Mouse (Mus musculus): ENCODE data around the gene Snrnp200.
"Not testable (repeated sequence)": the region's sequence is repeated elsewhere in the genome, so short reads cannot be mapped to it uniquely, and the experiment has no call there.

Snrnp200 gene

DNA sequence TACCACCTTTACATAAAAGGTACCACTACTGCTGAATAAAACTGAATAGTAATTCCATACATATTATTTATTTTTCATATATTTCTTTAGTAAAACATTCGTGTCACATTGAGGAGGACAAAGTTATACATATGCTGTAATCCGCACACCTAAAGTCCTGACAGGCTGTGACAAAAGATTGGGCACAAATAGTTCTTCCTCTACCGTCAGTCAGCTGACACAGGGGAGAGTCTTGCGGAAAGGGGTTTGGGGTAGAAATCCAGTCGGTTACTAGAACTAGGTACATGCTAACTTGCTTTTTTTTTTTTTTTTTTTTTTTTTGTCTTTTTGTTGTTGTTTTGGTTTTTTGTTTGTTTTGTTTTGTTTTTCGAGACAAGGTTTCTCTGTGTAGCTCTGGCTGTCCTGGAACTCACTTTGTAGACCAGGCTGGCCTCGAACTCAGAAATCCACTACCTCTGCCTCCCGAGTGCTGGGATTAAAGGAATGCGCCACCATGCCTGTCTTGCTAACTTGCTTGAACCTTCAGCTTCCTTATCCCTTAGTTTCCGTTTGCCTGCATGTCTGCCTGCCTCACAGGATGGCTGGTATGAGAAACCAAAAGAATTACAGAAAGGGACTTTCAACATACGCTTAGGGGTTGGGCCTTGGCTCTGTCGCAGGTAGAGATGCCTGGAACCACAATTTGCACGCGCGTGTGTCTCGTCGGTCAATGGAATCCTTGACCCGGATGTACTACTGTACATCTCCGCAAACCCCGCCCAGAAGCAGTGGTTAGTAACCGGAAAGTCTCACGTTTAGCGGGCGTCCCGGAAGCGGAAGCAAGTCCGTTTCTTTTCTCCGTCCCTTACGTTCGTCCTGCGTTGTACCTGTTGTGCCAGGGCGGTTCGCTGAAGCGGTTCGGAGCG lies at the start of gene Snrnp200, which contains the start of gene 1810024B03Rik:
Gene Snrnp200, plus strand, starts transcription at position 840 of the 905 bp plus-strand sequence.
Gene 1810024B03Rik, minus strand, starts transcription at position 734 of the 905 bp plus-strand sequence.
- peak; percentile 81 for DNase-seq (ENCODE audit: low spot score)

DNA sequence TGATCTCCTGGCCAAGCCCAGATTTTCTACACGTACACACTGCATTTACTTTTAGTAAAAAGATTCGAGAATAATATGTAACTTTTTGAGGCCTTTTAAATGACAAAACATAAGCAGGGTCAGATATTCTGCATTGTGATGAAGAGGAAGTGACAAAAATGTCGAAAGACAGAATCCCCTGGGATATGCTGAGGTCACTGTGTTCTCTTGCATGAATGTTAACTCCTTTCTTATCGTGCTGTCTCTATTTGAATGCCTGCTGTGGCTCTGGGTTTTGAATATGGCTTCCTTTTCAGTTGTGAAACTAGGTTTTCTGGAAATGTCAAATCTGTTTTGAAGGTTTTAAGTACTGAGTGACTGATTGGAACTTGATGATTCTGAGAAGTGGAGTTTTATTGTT lies 42.5 kb upstream of the Snrnp200 start:
- DNase-seq (ENCODE audit: low spot score) = no peak

DNA sequence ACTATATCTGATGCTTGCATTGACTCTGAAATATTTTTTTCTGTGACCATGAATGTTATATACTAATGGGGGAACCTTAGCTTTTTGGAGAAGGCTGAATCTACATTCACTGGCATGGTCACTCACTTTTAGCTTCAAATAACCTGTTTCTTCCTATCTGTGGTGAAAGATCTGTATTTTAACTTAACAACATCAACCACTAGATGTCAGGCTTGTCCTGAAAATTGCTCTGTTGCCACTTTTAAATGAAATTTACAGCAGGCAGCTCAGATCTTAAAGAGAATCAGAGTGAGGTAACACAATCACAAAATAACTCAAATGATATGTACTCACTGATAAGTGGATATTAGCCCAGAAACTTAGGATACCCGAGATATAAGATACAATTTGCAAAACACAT lies 41.9 kb upstream of the Snrnp200 start:
- not testable (repeated sequence) for DNase-seq (ENCODE audit: low spot score)

DNA sequence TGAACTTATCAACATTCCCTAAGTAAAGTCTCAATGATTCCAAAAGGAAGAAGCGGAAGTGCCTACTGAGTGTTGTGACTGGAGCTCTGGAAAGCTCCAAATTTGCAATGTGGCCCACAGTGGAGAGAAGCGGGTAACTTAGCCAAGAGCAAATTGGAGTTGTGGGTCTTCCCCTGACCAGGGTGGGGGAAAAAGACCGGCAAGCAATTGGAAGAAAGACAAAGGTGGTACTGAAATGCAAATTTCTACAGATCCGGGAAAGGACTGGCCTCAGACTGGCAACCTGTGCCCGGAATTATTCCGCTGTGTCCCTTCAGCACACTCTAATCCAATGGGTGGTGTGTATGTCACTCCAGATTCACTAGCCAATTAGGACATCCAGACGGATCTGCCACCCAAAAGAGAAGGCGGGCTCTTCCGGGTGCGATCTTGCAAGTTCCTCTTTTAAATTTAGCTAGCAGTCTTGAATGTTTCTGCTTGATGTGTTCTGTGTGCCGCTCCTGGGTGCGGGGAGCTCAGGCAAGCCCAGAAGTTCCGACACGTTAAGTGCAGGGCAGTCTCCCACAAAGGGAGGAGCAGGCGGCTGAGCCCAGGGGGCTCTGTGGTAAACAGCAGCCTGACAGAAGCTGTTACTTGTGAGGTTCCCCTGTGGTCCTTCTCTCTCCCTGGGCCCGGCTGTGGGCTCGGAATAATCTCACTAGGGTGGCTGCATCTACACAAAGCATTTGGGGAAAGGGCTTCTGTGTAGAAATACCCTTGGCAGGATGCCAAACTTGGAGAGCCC lies 25.4 kb upstream of the Snrnp200 start:
- peak; percentile 47 for DNase-seq (ENCODE audit: low spot score)

DNA sequence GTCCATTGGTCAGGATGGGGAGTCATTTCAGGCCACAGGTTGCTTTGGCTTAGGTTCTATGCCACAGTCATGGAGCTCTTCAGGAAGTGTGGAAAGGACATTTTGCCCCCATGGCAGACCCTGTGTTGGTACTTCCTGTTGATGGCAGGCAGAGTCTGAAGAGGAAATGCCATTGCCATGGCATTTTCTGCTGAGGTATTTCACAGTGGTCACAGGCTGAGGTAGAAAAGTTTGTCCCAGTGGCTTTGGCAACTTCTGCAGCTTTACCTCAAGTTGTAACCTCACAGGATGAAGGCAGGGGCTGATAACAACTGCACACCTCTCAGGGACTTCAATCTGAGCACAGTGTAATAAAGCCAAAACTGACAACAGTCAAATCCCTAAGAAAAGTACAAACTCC lies 18.6 kb upstream of the Snrnp200 start:
- no peak for DNase-seq (ENCODE audit: low spot score)

DNA sequence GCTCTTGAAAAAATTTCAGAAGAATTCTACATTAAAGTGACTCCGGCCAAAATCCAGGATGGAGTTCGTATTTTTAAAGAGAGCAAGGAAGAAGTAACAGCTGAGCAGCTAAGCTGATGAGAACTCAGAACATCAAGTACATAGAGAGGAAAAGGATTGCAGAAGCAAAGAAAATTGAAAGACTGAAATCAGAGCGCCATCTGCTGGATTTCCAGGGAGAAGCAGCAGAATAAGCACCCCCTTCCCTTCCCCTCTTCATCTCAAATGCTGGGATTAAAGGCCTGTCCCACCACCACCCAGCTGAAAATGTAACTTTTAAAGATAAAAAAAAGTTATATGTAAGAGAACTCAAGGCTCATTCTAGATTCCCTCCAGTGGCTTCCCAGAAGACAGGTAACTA lies 3.3 kb upstream of the Snrnp200 start:
- peak; percentile 29 for DNase-seq (ENCODE audit: low spot score)

DNA sequence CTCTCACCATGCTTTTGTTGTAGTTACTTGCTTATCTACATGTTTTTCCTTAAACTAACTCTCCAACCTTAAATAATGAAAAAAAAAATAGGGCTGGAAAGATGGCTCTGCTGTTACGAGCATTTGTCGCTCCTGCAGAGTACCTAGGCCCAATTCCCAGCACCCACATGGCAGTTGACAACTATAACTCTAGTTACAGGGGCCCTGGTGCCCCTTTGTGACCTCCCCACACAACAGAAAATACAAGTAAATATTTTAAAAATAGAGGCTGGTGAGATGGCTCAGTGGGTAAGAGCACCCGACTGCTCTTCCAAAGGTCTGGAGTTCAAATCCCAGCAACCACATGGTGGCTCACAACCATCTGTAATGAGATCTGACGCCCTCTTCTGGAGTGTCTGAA lies 2.2 kb upstream of the Snrnp200 start:
- DNase-seq (ENCODE audit: low spot score) = not testable (repeated sequence)

DNA sequence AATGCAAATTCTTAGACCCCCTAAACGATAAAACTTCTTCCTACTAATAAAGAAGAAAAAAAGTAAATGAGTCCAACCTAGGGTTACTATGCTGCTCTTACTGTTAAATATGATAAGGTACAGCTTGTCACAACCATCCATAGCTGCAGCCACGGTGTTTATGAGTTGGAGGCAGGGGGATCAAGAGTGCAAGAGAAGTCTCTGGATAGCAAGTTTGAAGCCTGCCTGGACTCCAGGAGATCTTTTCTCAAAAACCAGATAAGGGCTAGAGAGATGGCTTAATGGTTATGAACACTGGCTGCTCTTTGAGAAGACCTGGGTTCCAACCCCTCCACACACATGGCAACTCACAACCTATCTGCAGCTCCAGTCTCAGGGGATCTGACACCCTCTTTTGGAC lies 1.3 kb upstream of the Snrnp200 start:
- DNase-seq (ENCODE audit: low spot score) = no peak

DNA sequence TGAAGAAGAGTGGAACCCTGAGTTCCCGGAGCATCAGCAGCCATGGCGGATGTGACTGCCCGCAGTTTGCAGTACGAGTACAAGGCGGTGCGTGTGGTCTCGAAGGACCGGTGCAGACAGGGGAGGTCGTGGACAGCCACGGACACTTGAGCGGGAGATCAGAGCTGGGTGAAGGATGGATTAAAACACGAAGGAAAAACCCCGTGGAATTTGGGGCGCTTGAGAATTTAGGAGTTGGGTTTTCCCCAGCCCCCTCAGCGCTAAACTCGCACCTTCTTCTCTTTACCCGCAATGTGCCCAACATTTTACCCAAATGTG lies 225 bp downstream of the Snrnp200 start:
- no peak for DNase-seq (ENCODE audit: low spot score)

DNA sequence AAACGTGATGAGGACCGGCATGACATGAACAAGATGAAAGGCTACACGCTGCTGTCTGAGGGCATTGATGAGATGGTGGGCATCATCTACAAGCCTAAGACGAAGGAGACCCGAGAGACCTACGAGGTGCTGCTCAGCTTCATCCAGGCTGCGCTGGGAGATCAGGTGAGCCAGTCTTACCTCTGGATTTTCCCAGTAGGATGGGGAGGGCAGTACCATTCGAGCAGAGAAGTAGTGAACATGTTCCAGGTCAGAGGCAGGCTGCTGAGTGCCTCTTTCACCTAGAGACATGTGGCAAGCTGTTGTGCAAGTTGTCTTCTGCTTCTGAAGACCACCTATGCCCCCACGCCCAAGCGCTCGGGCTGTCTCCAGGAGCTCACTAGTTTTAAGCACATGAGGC lies 2.5 kb downstream of the Snrnp200 start:
- no peak for DNase-seq (ENCODE audit: low spot score)

DNA sequence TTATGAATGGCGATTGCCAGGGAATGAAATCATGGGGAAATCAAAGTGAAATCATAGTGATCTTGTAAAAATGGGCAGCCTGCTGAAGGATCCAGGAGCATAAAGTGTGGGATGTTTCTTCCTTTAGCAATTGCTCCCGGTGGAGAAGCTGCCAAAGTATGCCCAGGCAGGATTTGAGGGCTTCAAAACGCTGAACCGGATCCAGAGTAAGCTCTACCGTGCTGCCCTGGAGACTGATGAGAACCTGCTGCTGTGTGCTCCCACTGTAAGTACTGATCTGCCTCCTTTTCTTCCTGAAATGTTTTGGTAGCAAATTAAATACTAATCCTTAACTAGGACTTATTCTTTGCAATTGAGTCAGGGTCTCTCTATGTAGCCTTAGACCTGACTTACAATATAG lies 9.6 kb downstream of the Snrnp200 start:
- DNase-seq (ENCODE audit: low spot score) = no peak

DNA sequence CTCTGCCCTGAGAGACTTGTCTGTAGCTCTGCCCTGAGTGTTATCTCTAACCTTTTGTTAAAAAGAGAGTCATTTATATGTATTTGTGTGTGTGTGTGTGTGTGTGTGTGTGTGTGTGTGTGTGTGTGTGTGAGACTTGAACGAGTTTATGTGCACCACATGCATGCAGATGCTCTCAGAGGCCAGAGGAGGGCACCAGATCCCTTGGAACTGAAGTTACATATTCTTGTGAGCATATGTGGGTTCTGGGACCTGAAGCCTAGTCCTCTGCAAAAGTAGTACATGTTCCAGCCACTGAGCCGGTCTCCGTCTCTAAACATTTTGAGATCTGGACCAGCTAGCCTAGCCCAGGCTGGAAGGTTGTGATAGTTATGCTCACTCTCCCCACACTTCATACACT lies 17.1 kb downstream of the Snrnp200 start:
- DNase-seq (ENCODE audit: low spot score) = no peak

DNA sequence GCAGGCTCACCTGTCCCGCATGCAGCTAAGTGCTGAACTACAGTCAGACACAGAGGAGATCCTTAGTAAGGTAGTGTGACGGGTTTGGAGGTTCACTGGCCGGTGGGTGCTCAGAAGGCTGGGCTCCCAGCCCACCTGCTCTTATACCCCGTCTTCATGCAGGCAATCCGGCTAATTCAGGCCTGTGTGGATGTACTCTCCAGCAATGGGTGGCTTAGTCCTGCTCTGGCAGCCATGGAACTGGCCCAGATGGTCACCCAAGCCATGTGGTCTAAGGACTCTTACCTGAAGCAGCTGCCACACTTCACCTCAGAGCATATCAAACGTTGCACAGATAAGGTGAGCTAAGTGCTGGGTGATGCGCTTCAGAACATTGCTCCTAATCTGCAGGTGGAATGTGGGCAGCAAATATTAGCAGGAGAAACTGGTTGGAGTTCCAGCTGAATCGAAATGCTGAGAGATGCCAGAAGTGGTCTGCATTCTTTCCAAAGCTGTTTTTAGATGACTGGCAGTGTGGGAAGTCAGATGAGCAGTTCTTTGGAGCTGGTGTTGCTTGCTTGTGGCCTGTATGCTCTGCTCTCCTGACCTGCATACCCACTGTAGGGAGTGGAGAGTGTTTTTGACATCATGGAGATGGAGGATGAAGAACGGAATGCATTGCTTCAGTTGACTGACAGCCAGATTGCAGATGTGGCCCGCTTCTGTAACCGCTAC lies 29.9 kb downstream of the Snrnp200 start:
- DNase-seq (ENCODE audit: low spot score) = no peak

DNA sequence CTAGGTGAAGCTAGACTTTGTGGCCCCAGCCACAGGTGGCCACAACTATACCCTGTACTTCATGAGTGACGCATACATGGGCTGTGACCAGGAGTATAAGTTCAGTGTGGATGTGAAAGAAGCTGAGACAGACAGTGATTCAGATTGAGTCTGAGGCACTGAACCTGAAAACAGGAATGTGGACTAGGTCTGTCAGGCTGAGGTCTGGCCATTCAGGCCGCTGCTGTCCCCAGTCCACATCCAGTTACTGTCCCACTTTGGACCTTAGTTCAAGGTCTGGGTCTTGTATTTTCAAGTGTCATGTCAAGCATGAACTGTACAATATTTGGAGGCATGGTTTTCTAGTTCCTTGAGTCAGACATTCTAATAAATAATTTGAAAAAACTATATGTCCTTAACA lies 31.9 kb downstream of the Snrnp200 start:
- DNase-seq (ENCODE audit: low spot score) = no peak

DNA sequence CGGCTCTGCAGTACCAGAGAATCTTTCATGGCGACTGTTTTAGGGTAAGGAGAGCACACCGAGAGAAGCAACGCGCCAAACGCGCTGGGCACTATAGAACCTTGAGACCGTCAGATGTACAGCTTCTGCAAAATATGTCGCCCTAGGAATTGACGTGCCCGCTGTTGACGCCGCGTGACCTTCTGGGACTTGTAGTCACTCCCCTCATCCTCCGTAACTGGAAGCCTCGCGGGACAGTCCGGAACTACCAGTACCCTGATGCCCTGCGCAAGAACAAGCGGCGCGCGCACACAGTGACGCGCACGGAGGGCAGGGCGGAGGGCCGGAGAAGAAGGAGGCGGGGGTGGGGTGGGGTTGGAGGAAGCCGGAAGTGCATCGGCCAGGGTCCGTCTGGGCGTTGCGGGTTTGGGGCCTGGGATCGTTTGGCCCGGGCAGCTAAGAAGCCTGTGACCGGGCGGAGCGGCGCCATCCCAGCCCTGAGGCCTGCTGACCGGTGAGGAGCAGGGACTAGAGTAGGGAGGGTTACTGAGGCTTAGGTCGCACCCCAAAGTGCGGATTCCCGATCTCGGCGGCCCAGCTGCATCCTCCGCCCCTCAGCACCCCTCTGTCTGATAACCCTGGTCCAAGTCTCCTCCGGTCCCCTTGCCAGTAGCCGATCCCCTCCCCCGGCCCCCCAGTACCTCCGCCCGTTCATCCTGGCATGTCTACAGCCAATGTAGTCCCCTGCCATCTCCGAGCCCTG lies 39.6 kb downstream of the Snrnp200 start, which contains the start of the genes Ciao1 and Tmem127:
Gene Ciao1, minus strand, starts transcription at position 225 of the 742 bp plus-strand sequence.
Gene Tmem127, plus strand, starts transcription at position 317 of the 742 bp plus-strand sequence.
- DNase-seq (ENCODE audit: low spot score) = peak; percentile 84

DNA sequence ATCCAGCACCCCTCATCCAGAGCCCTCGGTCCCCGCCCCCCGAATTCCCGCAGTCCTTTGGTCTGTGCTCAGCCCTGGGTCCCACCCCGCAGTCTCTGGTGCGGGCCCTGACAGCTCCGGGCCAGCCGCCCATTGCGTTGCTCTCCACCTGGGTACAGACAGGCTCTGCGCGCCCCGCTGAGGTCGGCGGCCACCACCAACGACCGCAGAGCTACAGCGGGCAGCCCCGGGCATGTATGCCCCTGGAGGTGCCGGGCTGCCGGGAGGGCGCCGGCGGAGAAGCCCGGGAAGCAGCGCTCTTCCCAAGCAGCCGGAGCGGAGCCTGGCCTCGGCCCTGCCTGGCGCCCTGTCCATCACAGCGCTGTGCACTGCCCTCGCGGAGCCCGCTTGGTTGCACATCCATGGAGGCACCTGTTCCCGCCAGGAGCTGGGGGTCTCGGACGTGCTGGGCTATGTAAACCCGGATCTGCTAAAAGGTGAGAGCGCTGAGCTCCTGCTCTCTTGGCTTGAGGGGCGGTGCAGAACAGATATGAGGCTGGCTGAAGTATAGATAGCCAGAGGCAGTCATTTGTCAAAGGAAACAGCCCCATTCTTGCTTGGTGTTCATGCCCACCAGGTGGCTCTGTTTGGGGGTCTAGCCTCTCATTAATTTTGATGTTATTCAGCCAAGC lies 40.3 kb downstream of the Snrnp200 start:
- peak; percentile 15 for DNase-seq (ENCODE audit: low spot score)

DNA sequence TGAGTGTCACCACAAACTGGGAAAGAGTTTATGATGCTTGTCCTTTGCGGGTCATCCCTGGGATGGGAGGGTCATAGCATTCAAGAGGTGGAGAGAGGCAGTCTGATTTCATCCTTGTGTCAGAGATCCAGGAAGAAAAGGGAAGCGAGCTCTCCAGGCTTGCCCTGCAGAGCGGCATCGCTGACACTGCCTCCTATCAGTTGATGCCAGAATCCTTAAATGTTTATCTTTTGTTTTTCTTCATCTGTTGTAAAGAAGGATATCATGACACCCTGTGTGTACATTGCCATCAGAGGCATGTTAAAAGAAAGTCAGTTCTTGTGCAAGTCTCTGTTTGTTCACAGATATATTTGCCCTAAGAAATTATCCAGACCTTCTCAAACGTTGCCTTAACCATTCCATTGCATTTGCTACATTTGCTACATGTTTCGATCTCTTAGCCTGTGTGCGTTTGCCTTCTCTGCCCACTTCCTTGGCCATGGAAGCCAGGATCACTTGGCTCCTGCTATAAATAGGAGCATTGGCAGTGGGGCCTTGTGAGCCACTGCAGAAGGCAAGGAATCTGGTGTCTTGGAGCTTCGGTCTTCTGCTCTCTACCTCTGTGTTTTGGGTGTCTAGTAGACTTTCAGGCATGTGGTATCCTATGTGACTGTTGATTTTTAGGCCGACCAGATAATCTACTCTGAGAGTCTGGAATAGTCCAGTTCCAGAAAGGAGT lies 42.3 kb downstream of the Snrnp200 start:
- no peak for DNase-seq (ENCODE audit: low spot score)

DNA sequence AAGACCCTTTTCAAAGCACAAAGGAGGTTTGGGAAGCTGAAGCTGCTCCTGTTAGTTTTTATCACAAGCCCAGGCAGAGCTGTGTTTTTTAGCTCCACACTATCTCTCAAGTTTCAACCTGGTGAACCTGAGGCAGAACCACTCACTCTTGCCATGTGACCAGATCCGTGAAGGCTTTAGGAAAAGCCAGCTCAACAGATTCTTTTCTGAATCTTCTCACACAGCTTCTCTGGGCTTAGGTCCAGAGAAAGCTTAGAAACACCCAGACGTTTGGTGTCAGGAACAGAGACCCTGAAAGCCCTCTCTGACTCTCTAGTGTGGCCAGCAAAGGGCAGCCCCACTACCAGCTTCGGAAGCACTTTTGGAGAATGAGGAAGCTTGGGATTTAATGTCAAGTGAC lies 43.3 kb downstream of the Snrnp200 start:
- no peak for DNase-seq (ENCODE audit: low spot score)

DNA sequence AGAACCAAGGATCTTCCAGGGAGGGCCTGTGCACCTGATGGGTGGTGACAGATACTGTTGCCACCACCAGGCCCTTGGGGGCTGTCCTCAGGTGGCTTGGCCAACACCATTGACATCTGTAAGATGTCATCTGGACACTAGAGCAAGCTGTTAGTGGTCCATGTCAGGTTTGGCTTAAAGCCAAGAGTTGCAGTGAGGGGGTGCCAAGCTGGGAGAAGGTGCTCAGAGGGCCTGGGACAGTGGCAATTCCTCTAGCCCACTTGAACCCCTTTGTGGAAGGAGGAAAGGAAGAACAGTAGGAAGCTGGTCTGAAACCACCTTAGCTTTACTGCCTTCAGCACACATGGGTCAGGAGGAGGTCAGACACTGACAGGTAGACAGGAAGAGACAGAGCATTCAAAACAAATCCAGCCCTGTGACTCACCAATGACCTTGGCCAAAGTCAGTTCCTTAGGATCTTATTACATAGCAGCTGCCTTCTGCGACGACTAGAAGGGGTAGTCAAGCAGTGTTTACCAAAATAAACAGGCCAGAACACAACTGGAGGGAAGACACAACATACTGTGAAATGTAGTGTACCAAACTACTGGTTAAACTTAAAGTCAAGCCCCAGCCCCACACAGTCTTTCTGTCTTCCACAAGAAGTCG lies 43.8 kb downstream of the Snrnp200 start:
- DNase-seq (ENCODE audit: low spot score) = no peak

DNA sequence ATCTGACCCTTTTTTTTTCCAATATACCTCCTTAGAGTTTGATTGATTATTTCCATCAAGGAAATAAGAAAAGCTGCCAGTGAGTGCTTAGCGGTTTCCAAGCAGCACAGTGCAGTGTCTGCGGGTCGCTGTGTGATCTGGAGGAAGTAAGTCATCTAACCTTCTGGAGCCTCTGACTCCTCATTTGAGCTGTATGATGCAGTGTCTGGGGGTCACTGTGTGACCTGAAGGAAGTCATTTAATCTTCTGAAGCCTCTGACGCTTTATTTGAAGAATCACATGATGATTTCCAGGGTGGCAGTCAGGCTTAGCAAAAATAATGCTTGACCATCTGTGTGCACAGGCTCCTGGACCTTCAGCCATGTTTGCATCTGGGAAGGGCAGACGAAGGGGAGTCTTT lies 44.6 kb downstream of the Snrnp200 start:
- no peak for DNase-seq (ENCODE audit: low spot score)
